Mouse (Mus musculus): ENCODE measurements around the gene Tpx2. TPM values are rescaled to one million over a fixed set of nuclear protein-coding genes. Genes with fewer than 3 reads are reported as not detected.

The Tpx2 gene
- 14.2 and 27.5 TPM in 2 replicates for polyA plus RNA-seq (2014; fragmentation: Nextera tagmentation; extraction: Ambion mirVana)

GRCm38 (mm10) chr2:152847815-152848302 lies at the start of gene Tpx2:
TSS of gene Tpx2 (plus strand) at chr2:152847964.
- H3K4me2 ChIP-seq (ENCODE audit: low read length), result peak within 1 kb of the TSS; percentile 73
- H3K36me3 ChIP-seq (ENCODE audit: control insufficient read depth, insufficient read depth, low read length), result no peaks in the 10 kb centered on the region
- peak within 1 kb of the TSS; percentile 42 for H3K9ac ChIP-seq (replicated peaks; ENCODE audit: low read length)
- under 1% methylated on average over 34 of the region's 34 CpGs for WGBS
- DNase-seq (peak; percentile 99), ATAC-seq (ENCODE audit: low FRiP score, low TSS enrichment) (peak; percentile 96)
- H3K27me3 ChIP-seq (ENCODE audit: control insufficient read depth, insufficient read depth, low read length), result no peaks in the 10 kb centered on the region
- no peaks in the 10 kb centered on the region for H3K9me3 ChIP-seq (ENCODE audit: control insufficient read depth, low read length)
- H3K4me1 ChIP-seq (ENCODE audit: control insufficient read depth, insufficient read depth, low read length), result 0 out of 2 replicates have a peak, but pooled peaks cover 4% of the 10 kb centered on the region
- H3K27ac ChIP-seq (replicated peaks; ENCODE audit: low read depth, low read length), result no peak within 1 kb of the TSS
- peak within 1 kb of the TSS; percentile 65 for H3K4me3 ChIP-seq (replicated peaks; ENCODE audit: low read depth, low read length)

DNA sequence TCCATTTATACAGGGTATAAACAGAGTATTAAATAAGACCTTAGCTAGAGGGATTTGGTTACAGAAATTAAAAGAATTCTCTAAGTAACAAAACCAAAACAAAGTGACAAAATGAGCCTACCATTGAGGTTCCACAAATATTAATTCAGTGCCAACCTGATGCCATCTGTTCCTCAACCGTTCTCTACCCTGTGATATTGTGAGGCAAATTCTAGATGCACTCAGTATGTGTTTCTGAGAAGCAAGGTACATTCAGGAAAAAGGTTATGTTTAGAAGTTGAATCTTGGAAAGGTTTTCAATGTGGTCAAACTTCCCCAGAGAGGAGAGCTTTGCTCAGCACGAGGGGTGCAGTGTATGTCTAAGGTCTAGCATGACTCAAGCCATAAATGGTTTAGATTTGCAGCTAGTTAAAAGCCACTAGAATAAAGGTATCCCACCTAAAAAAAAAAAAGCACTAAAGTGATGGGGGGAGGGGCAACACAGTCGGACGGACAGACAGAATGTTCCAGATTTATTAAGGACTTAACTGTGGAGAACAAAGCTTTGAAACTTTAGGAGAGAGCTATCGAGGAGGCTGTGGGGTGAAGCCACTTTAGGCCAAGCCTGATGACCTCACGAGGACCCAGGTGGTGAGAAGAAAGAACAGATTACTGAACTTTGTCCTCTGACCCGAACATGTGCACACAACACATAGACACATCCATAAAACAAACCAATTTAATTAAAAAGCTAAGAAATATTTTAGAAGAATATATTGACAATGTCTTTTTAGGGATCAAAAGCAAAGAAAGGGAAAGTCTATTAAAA lies 47.6 kb upstream of the Tpx2 start:
- H3K36me3 ChIP-seq (ENCODE audit: control insufficient read depth, insufficient read depth, low read length), result no peaks in the 10 kb centered on the region
- peaks cover 11% of the 10 kb centered on the region for H3K4me1 ChIP-seq (ENCODE audit: control insufficient read depth, insufficient read depth, low read length)
- no peak overlapping the region for H3K27ac ChIP-seq (replicated peaks; ENCODE audit: low read depth, low read length)
- H3K9me3 ChIP-seq (ENCODE audit: control insufficient read depth, low read length), result no peaks in the 10 kb centered on the region
- 82% methylated on average over 7 of the region's 7 CpGs for WGBS
- H3K9ac ChIP-seq (replicated peaks; ENCODE audit: low read length), result no peak overlapping the region
- no peaks in the 10 kb centered on the region for H3K27me3 ChIP-seq (ENCODE audit: control insufficient read depth, insufficient read depth, low read length)
- no peak for DNase-seq
- no peak overlapping the region for H3K4me3 ChIP-seq (replicated peaks; ENCODE audit: low read depth, low read length)
- no peak for ATAC-seq (ENCODE audit: low FRiP score, low TSS enrichment)
- no peak overlapping the region for H3K4me2 ChIP-seq (ENCODE audit: low read length)

- no peak overlapping the region for H3K9ac ChIP-seq (replicated peaks; ENCODE audit: low read length)
- no peaks in the 10 kb centered on the region for H3K9me3 ChIP-seq (ENCODE audit: control insufficient read depth, low read length)
- H3K4me3 ChIP-seq (replicated peaks; ENCODE audit: low read depth, low read length), result no peak overlapping the region
- H3K4me1 ChIP-seq (ENCODE audit: control insufficient read depth, insufficient read depth, low read length), result peaks cover 12% of the 10 kb centered on the region
- no peak overlapping the region for H3K4me2 ChIP-seq (ENCODE audit: low read length)
- ATAC-seq (ENCODE audit: low FRiP score, low TSS enrichment) (no peak), DNase-seq (no peak)
- H3K27me3 ChIP-seq (ENCODE audit: control insufficient read depth, insufficient read depth, low read length), result no peaks in the 10 kb centered on the region
- H3K36me3 ChIP-seq (ENCODE audit: control insufficient read depth, insufficient read depth, low read length), result no peaks in the 10 kb centered on the region
- H3K27ac ChIP-seq (replicated peaks; ENCODE audit: low read depth, low read length), result no peak overlapping the region
These were observed 47.0 kb upstream of the Tpx2 start for GRCm38 (mm10) chr2:152800762-152801113.

- peaks cover 12% of the 10 kb centered on the region for H3K4me1 ChIP-seq (ENCODE audit: control insufficient read depth, insufficient read depth, low read length)
- H3K9me3 ChIP-seq (ENCODE audit: control insufficient read depth, low read length), result no peaks in the 10 kb centered on the region
- no peak overlapping the region for H3K9ac ChIP-seq (replicated peaks; ENCODE audit: low read length)
- H3K27me3 ChIP-seq (ENCODE audit: control insufficient read depth, insufficient read depth, low read length), result no peaks in the 10 kb centered on the region
- H3K27ac ChIP-seq (replicated peaks; ENCODE audit: low read depth, low read length), result no peak overlapping the region
- H3K36me3 ChIP-seq (ENCODE audit: control insufficient read depth, insufficient read depth, low read length), result no peaks in the 10 kb centered on the region
- DNase-seq (no peak), ATAC-seq (ENCODE audit: low FRiP score, low TSS enrichment) (no peak)
- no peak overlapping the region for H3K4me3 ChIP-seq (replicated peaks; ENCODE audit: low read depth, low read length)
- 95% methylated on average over 10 of the region's 10 CpGs for WGBS
- H3K4me2 ChIP-seq (ENCODE audit: low read length), result no peak overlapping the region
These were observed 45.5 kb upstream of the Tpx2 start for GRCm38 (mm10) chr2:152802303-152802702.

DNA sequence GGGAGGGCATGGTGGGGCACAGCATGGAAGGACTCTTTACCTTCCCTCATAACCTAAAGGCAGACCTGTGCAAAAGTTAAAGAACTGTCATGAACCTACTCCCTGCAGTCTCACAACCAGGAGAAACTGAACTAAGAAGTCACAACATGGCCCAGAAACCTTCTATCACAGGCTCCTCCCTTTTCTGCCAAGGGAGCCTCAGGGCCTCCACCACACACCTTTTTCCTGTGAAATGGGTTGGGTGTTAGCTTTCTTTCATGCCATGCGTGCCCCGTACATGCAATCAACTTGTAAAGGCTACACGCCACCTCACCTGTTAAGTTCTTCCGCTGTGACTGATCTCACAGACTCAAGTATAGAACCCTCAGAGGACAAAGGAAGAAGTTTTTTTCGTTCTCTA lies 44.7 kb upstream of the Tpx2 start:
- H3K9ac ChIP-seq (replicated peaks; ENCODE audit: low read length), result no peak overlapping the region
- ATAC-seq (ENCODE audit: low FRiP score, low TSS enrichment) (no peak), DNase-seq (no peak)
- H3K36me3 ChIP-seq (ENCODE audit: control insufficient read depth, insufficient read depth, low read length), result no peaks in the 10 kb centered on the region
- H3K4me1 ChIP-seq (ENCODE audit: control insufficient read depth, insufficient read depth, low read length), result peaks cover 12% of the 10 kb centered on the region
- 83% methylated on average over 5 of the region's 5 CpGs for WGBS
- no peaks in the 10 kb centered on the region for H3K27me3 ChIP-seq (ENCODE audit: control insufficient read depth, insufficient read depth, low read length)
- H3K9me3 ChIP-seq (ENCODE audit: control insufficient read depth, low read length), result no peaks in the 10 kb centered on the region
- no peak overlapping the region for H3K27ac ChIP-seq (replicated peaks; ENCODE audit: low read depth, low read length)
- no peak overlapping the region for H3K4me3 ChIP-seq (replicated peaks; ENCODE audit: low read depth, low read length)
- H3K4me2 ChIP-seq (ENCODE audit: low read length), result no peak overlapping the region

DNA sequence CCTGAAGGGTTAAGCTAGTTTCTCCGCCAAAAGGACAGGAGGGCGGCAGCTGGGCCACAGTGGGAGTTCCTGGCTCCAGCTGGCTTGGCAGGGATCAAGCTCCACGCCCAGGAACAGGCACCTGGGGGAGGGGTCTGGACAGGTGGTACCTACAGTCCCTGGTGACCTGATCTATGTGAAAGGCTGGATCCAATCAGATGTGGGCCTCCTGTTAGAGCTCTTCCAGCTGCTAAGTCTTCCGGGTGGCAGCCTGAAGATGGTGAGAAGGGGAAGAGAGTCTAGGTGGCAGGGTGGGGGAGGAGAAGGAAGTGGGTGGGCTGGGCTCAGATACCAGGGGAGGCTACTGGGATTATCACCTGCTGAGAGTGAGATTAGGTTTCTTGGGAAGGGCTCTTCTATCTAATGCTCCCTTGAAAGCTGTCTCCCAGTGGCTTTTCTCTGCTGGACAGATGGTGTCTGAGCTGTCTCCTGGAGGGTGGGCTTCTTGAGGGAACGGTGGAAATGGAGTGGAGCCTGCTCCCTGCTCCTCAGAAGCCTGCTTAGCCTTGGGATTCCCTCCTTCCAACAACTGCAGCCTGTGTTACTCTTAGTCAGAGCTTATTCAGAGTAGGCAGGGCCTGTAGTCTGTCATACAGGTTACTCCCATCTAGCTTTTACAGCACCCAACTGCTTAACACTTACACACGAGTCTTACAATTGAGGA lies 43.2 kb upstream of the Tpx2 start:
- no peaks in the 10 kb centered on the region for H3K36me3 ChIP-seq (ENCODE audit: control insufficient read depth, insufficient read depth, low read length)
- no peak overlapping the region for H3K4me3 ChIP-seq (replicated peaks; ENCODE audit: low read depth, low read length)
- 0 out of 2 replicates have a peak overlapping the region, but pooled peaks have one; percentile 16 for H3K9ac ChIP-seq (replicated peaks; ENCODE audit: low read length)
- peaks cover 12% of the 10 kb centered on the region for H3K4me1 ChIP-seq (ENCODE audit: control insufficient read depth, insufficient read depth, low read length)
- no peak overlapping the region for H3K4me2 ChIP-seq (ENCODE audit: low read length)
- H3K9me3 ChIP-seq (ENCODE audit: control insufficient read depth, low read length), result no peaks in the 10 kb centered on the region
- 8% methylated on average over 6 of the region's 6 CpGs for WGBS
- ATAC-seq (ENCODE audit: low FRiP score, low TSS enrichment), result no peak; the same call in 1 of the 2 replicates
- H3K27ac ChIP-seq (replicated peaks; ENCODE audit: low read depth, low read length), result no peak overlapping the region; the same call in 1 of the 2 replicates
- peak; percentile 35 for DNase-seq
- H3K27me3 ChIP-seq (ENCODE audit: control insufficient read depth, insufficient read depth, low read length), result no peaks in the 10 kb centered on the region

- peak overlapping the region; percentile 41; the same call in 1 of the 2 replicates for H3K27ac ChIP-seq (replicated peaks; ENCODE audit: low read depth, low read length)
These were observed 42.7 kb upstream of the Tpx2 start for GRCm38 (mm10) chr2:152805111-152805490.

DNA sequence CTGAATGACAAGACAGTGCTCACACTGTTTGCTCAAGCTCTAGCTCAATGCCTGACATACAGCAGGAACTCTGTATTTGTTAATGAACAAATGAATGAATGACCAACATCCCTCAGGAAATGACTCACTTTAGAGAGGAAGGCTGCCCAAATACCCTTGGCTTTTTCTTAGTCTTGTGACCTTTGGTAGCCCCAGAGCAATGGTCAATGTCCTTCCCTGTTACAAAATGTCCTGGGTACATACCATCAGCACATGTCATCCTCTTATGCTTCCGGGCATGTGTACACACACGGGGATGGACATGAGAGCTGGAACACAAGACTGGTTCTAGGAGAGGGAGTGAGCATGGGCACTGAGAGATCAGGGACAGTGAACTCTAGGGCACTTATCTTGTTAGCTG lies 41.7 kb upstream of the Tpx2 start:
- no peak overlapping the region for H3K4me2 ChIP-seq (ENCODE audit: low read length)
- no peak overlapping the region for H3K4me3 ChIP-seq (replicated peaks; ENCODE audit: low read depth, low read length)
- ATAC-seq (ENCODE audit: low FRiP score, low TSS enrichment) (no peak), DNase-seq (no peak)
- 84% methylated on average over 2 of the region's 2 CpGs for WGBS
- no peaks in the 10 kb centered on the region for H3K36me3 ChIP-seq (ENCODE audit: control insufficient read depth, insufficient read depth, low read length)
- no peaks in the 10 kb centered on the region for H3K27me3 ChIP-seq (ENCODE audit: control insufficient read depth, insufficient read depth, low read length)
- H3K9me3 ChIP-seq (ENCODE audit: control insufficient read depth, low read length), result no peaks in the 10 kb centered on the region
- no peak overlapping the region for H3K27ac ChIP-seq (replicated peaks; ENCODE audit: low read depth, low read length)
- H3K9ac ChIP-seq (replicated peaks; ENCODE audit: low read length), result no peak overlapping the region
- peaks cover 12% of the 10 kb centered on the region for H3K4me1 ChIP-seq (ENCODE audit: control insufficient read depth, insufficient read depth, low read length)

More at GRCm38 (mm10) chr2:152805111-152805490, 42.7 kb upstream of the Tpx2 start:
- Histone ChIP-seq H3K4me3 (replicated peaks; ENCODE audit: low read depth, low read length) (no peak overlapping the region), H3K9me3 (ENCODE audit: control insufficient read depth, low read length) (no peaks in the 10 kb centered on the region), H3K9ac (replicated peaks; ENCODE audit: low read length) (no peak overlapping the region), H3K36me3 (ENCODE audit: control insufficient read depth, insufficient read depth, low read length) (no peaks in the 10 kb centered on the region), H3K4me2 (ENCODE audit: low read length) (no peak overlapping the region), H3K4me1 (ENCODE audit: control insufficient read depth, insufficient read depth, low read length) (peaks cover 12% of the 10 kb centered on the region), H3K27me3 (ENCODE audit: control insufficient read depth, insufficient read depth, low read length) (no peaks in the 10 kb centered on the region)
- ATAC-seq (ENCODE audit: low FRiP score, low TSS enrichment), result no peak
- no peak for DNase-seq
- WGBS, result 36% methylated on average over 5 of the region's 5 CpGs

Measured in midbrain, embryonic 14.5 days (tissue).